Comparison of ENCODE assay signal across 13 mouse cellular contexts in genomic region chr2:141271541-141271940, GRCm38 (mm10).
DNase-seq lines count a peak whose midpoint lies in the region; ATAC-seq lines count a peak whose summit lies in the region.
"Had no signal": no experiment of that assay in that cellular context is flagged by ENCODE, and none has a peak within 500 bp of the region (broad histone marks: within the 10 kb centered on the region; RNA-seq: fewer than 3 reads in every experiment).

No protein-coding gene starts in this region.

- no peaks in the 10 kb centered on the region for H3K27me3 ChIP-seq in heart, embryonic 13.5 days (replicated peaks)
- H3K27me3 ChIP-seq in limb, embryonic 12.5 days, result no peaks in the 10 kb centered on the region
- H3K27me3 ChIP-seq: megakaryocyte, embryonic 14.5 days had no signal

- peak; percentile 25; the same call in 1 of the 2 replicates for ATAC-seq in heart, embryonic 13.5 days (ENCODE audit: extremely low read depth, insufficient number of reproducible peaks, low FRiP score, low TSS enrichment)
- ATAC-seq in limb, embryonic 12.5 days (ENCODE audit: insufficient number of reproducible peaks, insufficient read depth, low FRiP score, low TSS enrichment, low read depth), result no peak; the same call in 1 of the 2 replicates
- ATAC-seq: inflammation-experienced regulatory T-cells, adult 6 months had no signal

- no peaks in the 10 kb centered on the region for H3K9me3 ChIP-seq in heart, embryonic 13.5 days
- H3K9me3 ChIP-seq in limb, embryonic 12.5 days, result no peaks in the 10 kb centered on the region
- H3K9me3 ChIP-seq: megakaryocyte, embryonic 14.5 days had no signal

- no peak overlapping the region for H3K4me2 ChIP-seq in heart, embryonic 13.5 days
- H3K4me2 ChIP-seq in limb, embryonic 12.5 days, result no peak overlapping the region
- H3K4me2 ChIP-seq: lung, embryonic 14.5 days had no signal

- no peak overlapping the region for H3K27ac ChIP-seq in heart, embryonic 13.5 days (replicated peaks)
- peak overlapping the region; percentile 42; the same call in 1 of the 2 replicates for H3K27ac ChIP-seq in limb, embryonic 12.5 days
- H3K27ac ChIP-seq: heart, adult 2 months had no signal

- no peak overlapping the region for H3K9ac ChIP-seq in heart, embryonic 13.5 days
- H3K9ac ChIP-seq in limb, embryonic 12.5 days (replicated peaks), result no peak overlapping the region
- H3K9ac ChIP-seq: lung, embryonic 14.5 days had no signal

- no peak overlapping the region for H3K4me3 ChIP-seq in heart, embryonic 13.5 days
- H3K4me3 ChIP-seq in limb, embryonic 12.5 days (replicated peaks), result no peak overlapping the region
- H3K4me3 ChIP-seq: heart, adult 2 months; megakaryocyte, embryonic 14.5 days had no signal

- no peak for DNase-seq in heart, adult 18-20 months
- DNase-seq in 3T3-L1 (ENCODE audit: low read depth, low spot score), result peak; percentile 85
- peak; percentile 46 for DNase-seq in brain, adult 2 months (ENCODE audit: low read depth, low spot score)
- no peak for DNase-seq in neural tube, embryonic 10.5 days (ENCODE audit: extremely low spot score, low spot score)
- no peak for DNase-seq in spleen, postnatal 10 days (ENCODE audit: low spot score in 2 of 2)
- DNase-seq: cerebellum, postnatal 14 days; heart, adult 2 months; lung, embryonic 14.5 days; thymus, postnatal 25 days had no signal

- H3K4me1 ChIP-seq in heart, embryonic 13.5 days, result peaks cover 13% of the 10 kb centered on the region
- peaks cover 16% of the 10 kb centered on the region for H3K4me1 ChIP-seq in limb, embryonic 12.5 days (replicated peaks)
- H3K4me1 ChIP-seq: megakaryocyte, embryonic 14.5 days had no signal

- WGBS in heart, embryonic 13.5 days, result 23% methylated on average over 4 of the region's 4 CpGs
- 33% methylated on average over 4 of the region's 4 CpGs for WGBS in limb, embryonic 12.5 days

- no peaks in the 10 kb centered on the region for H3K36me3 ChIP-seq in heart, embryonic 13.5 days
- no peaks in the 10 kb centered on the region for H3K36me3 ChIP-seq in limb, embryonic 12.5 days

Comparison
In these comparisons a context has a peak if more than half of its experiments do, and no peak if none do; other contexts are left out.
1. DNase-seq: peak in 3T3-L1 (single experiment) and brain, adult 2 months (single experiment); none in heart, adult 18-20 months (0 of 2), neural tube, embryonic 10.5 days (single experiment) and spleen, postnatal 10 days (0 of 2).